Mouse (Mus musculus): Measurements from ENCODE around the gene Plbd2. TPM values are rescaled to one million over a fixed set of nuclear protein-coding genes. Genes with fewer than 3 reads are reported as not detected.

The Plbd2 gene
- polyA plus RNA-seq, 2 experiments from 2014 or later = 4.5 to 5.1 TPM

- ATAC-seq = no peak
Measured at GRCm38 (mm10) chr5:120435731-120436501, 67.5 kb downstream of the Plbd2 start.

- ATAC-seq = no peak
Measured at GRCm38 (mm10) chr5:120435006-120435681, 68.3 kb downstream of the Plbd2 start.

- ATAC-seq = no peak
Measured at GRCm38 (mm10) chr5:120434231-120434735, 69.1 kb downstream of the Plbd2 start.

Other genes starting within 250 kb of the Plbd2 start
- not detected for gene Lhx5, start 71.9 kb downstream of the Plbd2 start, polyA plus RNA-seq (2017; shearing (Covaris generic))
- gene Sdsl, start 30.8 kb downstream of the Plbd2 start, polyA plus RNA-seq (2017; shearing (Covaris generic)) = not detected
- not detected for gene Sds, start 27.1 kb downstream of the Plbd2 start, polyA plus RNA-seq (2017; shearing (Covaris generic))
- gene Slc8b1, start 7.5 kb upstream of the Plbd2 start, polyA plus RNA-seq (2017; shearing (Covaris generic)) = 10 to 100 TPM in 1 of 2 experiments, 1 to 10 TPM in 1; 6.4 to 11.7 TPM
- gene Tpcn1, start 85.0 kb upstream of the Plbd2 start, polyA plus RNA-seq (2017; shearing (Covaris generic)) = 10 to 100 TPM; 14.7 to 17.4 TPM
- gene Iqcd, start 85.4 kb upstream of the Plbd2 start, polyA plus RNA-seq (2017; shearing (Covaris generic)) = 1 to 10 TPM in 1 of 2 experiments, under 1 TPM in 1; 0.40 to 1.1 TPM
- gene Rita1, start 109.0 kb upstream of the Plbd2 start, polyA plus RNA-seq (2017; shearing (Covaris generic)) = 1 to 10 TPM; 2.2 to 6.3 TPM
- 10 to 100 TPM; 14.4 to 18.6 TPM for gene Ddx54, start 109.1 kb upstream of the Plbd2 start, polyA plus RNA-seq (2017; shearing (Covaris generic))
- gene Cfap73, start 130.6 kb upstream of the Plbd2 start, polyA plus RNA-seq (2017; shearing (Covaris generic)) = not detected
- gene Rasal1, start 145.2 kb upstream of the Plbd2 start, polyA plus RNA-seq (2017; shearing (Covaris generic)) = 10 to 100 TPM in 1 of 2 experiments, 1 to 10 TPM in 1; 7.2 to 15.4 TPM
- gene Dtx1, start 208.3 kb upstream of the Plbd2 start, polyA plus RNA-seq (2017; shearing (Covaris generic)) = 10 to 100 TPM; 33.4 to 47.7 TPM
- 1 to 10 TPM; 1.6 to 3.6 TPM for gene Oas2, start 246.2 kb upstream of the Plbd2 start, polyA plus RNA-seq (2017; shearing (Covaris generic))

All from CD4-positive, CD25-positive, alpha-beta regulatory T cell, adult 4 months (primary cell).